Mouse (Mus musculus) heart, adult 8-10 months (tissue): ENCODE data around the gene Pgrmc1. TPM values are rescaled to one million over a fixed set of nuclear protein-coding genes. Genes with fewer than 3 reads are reported as not detected.

ENCODE experiments used
- DNase-seq: peaks from one replicate; pipeline ENCODE4 v3.0.0; 2022; ENCODE audit warnings: low spot score
- total RNA-seq, 4 experiments: library from RNA; stranded (reverse); gene quantifications; 2 replicates each; pipeline ENCODE4 v1.2.4; 2022

The Pgrmc1 gene
- total RNA-seq, 4 experiments from 2014 or later = 18.6 to 21.4 (median 19.8) TPM

GRCm38 (mm10) chrX:36602926-36603325 lies 4.9 kb downstream of the Pgrmc1 start:
- no peak for DNase-seq

GRCm38 (mm10) chrX:36604040-36604439 lies 6.0 kb downstream of the Pgrmc1 start:
- no peak for DNase-seq

- no peak for DNase-seq
Observed at GRCm38 (mm10) chrX:36609117-36609516, 11.1 kb downstream of the Pgrmc1 start.

DNA sequence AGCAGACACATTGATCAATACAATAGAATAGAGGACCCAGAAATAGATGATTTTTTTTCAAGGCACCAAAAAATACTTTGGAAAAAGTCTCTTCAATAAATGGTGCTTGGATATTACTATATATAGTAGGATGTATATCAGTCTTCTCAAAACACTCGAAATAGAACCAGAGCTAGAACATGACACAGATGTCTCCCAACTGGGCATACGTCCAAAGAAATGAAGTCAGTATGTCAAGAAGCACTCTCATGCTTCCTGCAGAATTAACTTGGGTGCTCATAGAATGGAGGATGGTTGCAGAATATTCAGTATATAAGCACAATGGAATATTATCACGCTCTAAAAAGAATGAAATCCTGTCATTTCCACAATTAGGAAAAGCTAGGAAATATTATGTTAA lies 30.1 kb downstream of the Pgrmc1 start:
- no peak for DNase-seq

GRCm38 (mm10) chrX:36630771-36631170 lies 32.8 kb downstream of the Pgrmc1 start:
- no peak for DNase-seq

GRCm38 (mm10) chrX:36640046-36640445 lies 42.0 kb downstream of the Pgrmc1 start:
- no peak for DNase-seq

DNA sequence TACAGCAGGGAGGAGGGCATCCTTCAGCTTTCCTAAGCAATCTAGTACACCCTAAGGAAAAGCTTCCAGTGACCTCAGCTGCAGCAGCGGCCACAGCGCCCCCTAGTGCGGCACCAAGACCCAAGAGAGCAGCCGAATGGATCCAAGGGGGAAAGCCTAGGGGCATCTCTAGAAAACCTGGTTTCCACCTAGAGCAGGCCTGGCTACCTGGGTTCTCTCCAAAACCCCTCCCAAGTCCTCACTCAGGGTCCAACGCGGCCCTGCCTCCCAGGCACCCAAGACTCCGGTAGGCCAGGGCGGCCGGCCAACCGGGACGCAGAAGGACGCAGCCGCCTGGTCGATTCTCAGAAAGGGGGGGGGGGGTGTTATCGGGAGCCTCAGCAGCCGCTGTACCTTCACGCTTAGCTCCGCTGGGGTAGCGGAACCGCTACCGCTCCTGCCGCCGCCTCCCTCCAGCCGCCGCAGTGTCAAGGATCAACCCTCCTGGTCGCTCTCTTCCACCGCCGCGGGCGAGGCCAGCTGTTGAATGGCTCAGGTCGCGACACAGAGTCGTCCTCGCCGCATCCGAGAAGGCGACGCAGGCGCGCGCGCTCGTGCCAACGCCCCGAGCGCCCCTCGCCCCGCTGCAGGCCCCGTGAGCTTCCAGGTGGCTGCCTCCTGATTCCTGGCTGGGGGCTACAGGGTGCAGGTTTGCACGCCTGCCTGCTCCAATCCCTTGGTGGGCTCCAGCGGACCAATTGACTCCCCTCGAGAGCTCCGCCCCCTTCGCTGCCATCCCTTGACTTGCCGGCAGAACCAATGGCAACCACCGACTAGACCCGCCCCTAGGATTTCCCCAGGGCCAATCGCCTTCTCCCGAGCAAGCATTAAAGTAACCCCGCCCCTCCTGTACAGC lies 46.9 kb downstream of the Pgrmc1 start, which contains the start of gene Akap17b:
TSS of gene Akap17b (minus strand) at position 739 of the 895 bp plus-strand sequence.
- peak; percentile 81 for DNase-seq

Other genes with a start within 250 kb of the Pgrmc1 start
- gene Gm6268, start 196.9 kb upstream of the Pgrmc1 start, total RNA-seq = not detected
- not detected for gene Gm14569, start 106.4 kb upstream of the Pgrmc1 start, total RNA-seq
- gene Akap17b, start 47.2 kb downstream of the Pgrmc1 start, total RNA-seq = 1 to 10 TPM; 1.6 to 3.1 (median 2.6) TPM
- under 1 TPM in 1 of 4 experiments, not detected in 3; 0.53 TPM for gene Slc25a43, start 145.5 kb downstream of the Pgrmc1 start, total RNA-seq
- 100 to 1,000 TPM; 320 to 424 (median 359) TPM for gene Slc25a5, start 197.4 kb downstream of the Pgrmc1 start, total RNA-seq